31 mouse cellular contexts compared by ENCODE assay signal in genomic region chr5:121597991-121598537, GRCm38 (mm10). TPM values are rescaled to one million over a fixed set of nuclear protein-coding genes. Genes with fewer than 3 reads are reported as not detected.
A peak's percentile ranks its signal among the peaks of the same experiment; 100 is the strongest.
DNase-seq lines count a peak whose midpoint lies in the region; ATAC-seq and TF ChIP-seq lines count a peak whose summit lies in the region.
"Had no signal": no experiment of that assay in that cellular context is flagged by ENCODE, and none has a peak within 500 bp of the region (broad histone marks: within the 10 kb centered on the region; RNA-seq: fewer than 3 reads in every experiment).

No protein-coding gene starts in this region.

- TF ChIP-seq POLR2A in lung, adult 2 months (IDR thresholded peaks at IDR 0.05; ENCODE audit: borderline replicate concordance, extremely low read depth, low read depth, low read length), result no peak
- no peak for TF ChIP-seq POLR2A in bone marrow macrophage, adult 2 months (IDR thresholded peaks at IDR 0.05; ENCODE audit: borderline replicate concordance, low read depth, low read length)

- H3K4me1 ChIP-seq in lung, postnatal 0 days (ENCODE audit: insufficient read depth, low read depth, low read length), result peaks cover 5% of the 10 kb centered on the region; the same call in 1 of the 2 replicates
- H3K4me1 ChIP-seq in lung, adult 2 months (ENCODE audit: control insufficient read depth, insufficient read depth, low read length), result peaks cover 17% of the 10 kb centered on the region
- peaks cover 40% of the 10 kb centered on the region for H3K4me1 ChIP-seq in bone marrow macrophage, adult 2 months (ENCODE audit: control insufficient read depth, insufficient read depth, low read length)
- peaks cover 24% of the 10 kb centered on the region for H3K4me1 ChIP-seq in intestine, embryonic 16.5 days (ENCODE audit: control insufficient read depth, insufficient read depth, low read length)
- 0 out of 2 replicates have a peak, but pooled peaks cover 4% of the 10 kb centered on the region for H3K4me1 ChIP-seq in stomach, embryonic 15.5 days

- H3K9ac ChIP-seq in lung, postnatal 0 days (replicated peaks; ENCODE audit: low read depth), result no peak overlapping the region
- H3K9ac ChIP-seq in intestine, embryonic 16.5 days (ENCODE audit: low read depth, low read length), result peak overlapping the region; percentile 25; the same call in 1 of the 2 replicates
- no peak overlapping the region for H3K9ac ChIP-seq in stomach, embryonic 15.5 days
- H3K9ac ChIP-seq: forebrain, embryonic 12.5 days; forebrain, postnatal 0 days; heart, embryonic 15.5 days; hindbrain, embryonic 13.5 days; liver, embryonic 15.5 days; neural tube, embryonic 12.5 days had no signal

- H3K36me3 ChIP-seq in lung, postnatal 0 days (ENCODE audit: insufficient read depth, low read length), result no peaks in the 10 kb centered on the region
- H3K36me3 ChIP-seq in intestine, embryonic 16.5 days (ENCODE audit: control insufficient read depth, insufficient read depth, low read length), result no peaks in the 10 kb centered on the region
- H3K36me3 ChIP-seq in stomach, embryonic 15.5 days, result no peaks in the 10 kb centered on the region
- H3K36me3 ChIP-seq: forebrain, embryonic 12.5 days; heart, embryonic 10.5 days; heart, embryonic 15.5 days; hindbrain, embryonic 13.5 days; liver, embryonic 15.5 days; midbrain, embryonic 10.5 days; neural tube, embryonic 12.5 days had no signal

- H3K4me3 ChIP-seq in lung, postnatal 0 days (ENCODE audit: low read depth, low read length), result no peak overlapping the region
- H3K4me3 ChIP-seq in lung, adult 2 months (replicated peaks; ENCODE audit: extremely low read depth, low read depth, low read length), result no peak overlapping the region
- H3K4me3 ChIP-seq in bone marrow macrophage, adult 2 months (ENCODE audit: insufficient read depth, low read length), result no peak overlapping the region
- no peak overlapping the region for H3K4me3 ChIP-seq in intestine, embryonic 16.5 days (ENCODE audit: low read length)
- H3K4me3 ChIP-seq in stomach, embryonic 15.5 days (replicated peaks), result no peak overlapping the region
- H3K4me3 ChIP-seq: forebrain, embryonic 12.5 days; heart, embryonic 10.5 days; heart, embryonic 15.5 days; hindbrain, embryonic 13.5 days; liver, embryonic 15.5 days; midbrain, embryonic 10.5 days; myocyte; neural tube, embryonic 12.5 days had no signal

- H3K27me3 ChIP-seq in lung, postnatal 0 days (replicated peaks; ENCODE audit: insufficient read depth, low read length), result no peaks in the 10 kb centered on the region
- H3K27me3 ChIP-seq in intestine, embryonic 16.5 days (replicated peaks; ENCODE audit: control insufficient read depth, insufficient read depth, low read length), result no peaks in the 10 kb centered on the region
- H3K27me3 ChIP-seq in stomach, embryonic 15.5 days (replicated peaks), result no peaks in the 10 kb centered on the region
- H3K27me3 ChIP-seq: heart, embryonic 15.5 days; hindbrain, embryonic 13.5 days; neural tube, embryonic 12.5 days had no signal

- no peak for ATAC-seq in lung, postnatal 0 days
- no peak for ATAC-seq in intestine, embryonic 16.5 days
- no peak for ATAC-seq in stomach, embryonic 15.5 days (ENCODE audit: insufficient read depth, low FRiP score, low read depth)
- ATAC-seq in erythroblast, adult 5-6 weeks (replicated peaks; ENCODE audit: low FRiP score, poor library complexity, severe bottlenecking), result no peak
- ATAC-seq: activated CD4-positive, CD25-positive, alpha-beta regulatory T cell, adult 4 months; forebrain, postnatal 0 days had no signal

- 66% methylated on average over 7 of the region's 7 CpGs for WGBS in lung, postnatal 0 days
- WGBS in lung, adult 2 months, result 82% methylated on average over 7 of the region's 7 CpGs
- 78% methylated on average over 7 of the region's 7 CpGs for WGBS in intestine, embryonic 16.5 days
- 79% methylated on average over 7 of the region's 7 CpGs for WGBS in stomach, embryonic 15.5 days

- no peak overlapping the region for H3K4me2 ChIP-seq in lung, postnatal 0 days (replicated peaks; ENCODE audit: low read depth, low read length)
- H3K4me2 ChIP-seq in intestine, embryonic 16.5 days (ENCODE audit: low read depth, low read length), result no peak overlapping the region
- no peak overlapping the region for H3K4me2 ChIP-seq in stomach, embryonic 15.5 days
- H3K4me2 ChIP-seq: forebrain, embryonic 12.5 days; heart, embryonic 15.5 days; hindbrain, embryonic 13.5 days; liver, embryonic 15.5 days; neural tube, embryonic 12.5 days had no signal

- TF ChIP-seq EP300 in lung, postnatal 0 days (IDR thresholded peaks at IDR 0.05), result no peak

- H3K27ac ChIP-seq in lung, postnatal 0 days (ENCODE audit: low read length), result peak overlapping the region; percentile 73
- peak overlapping the region; percentile 93 for H3K27ac ChIP-seq in bone marrow macrophage, adult 2 months (ENCODE audit: insufficient read depth, low read depth, low read length)
- H3K27ac ChIP-seq in intestine, embryonic 16.5 days (ENCODE audit: low read length), result peak overlapping the region; percentile 55; the same call in 1 of the 2 replicates
- peak overlapping the region; percentile 70 for H3K27ac ChIP-seq in stomach, embryonic 15.5 days
- H3K27ac ChIP-seq: forebrain, embryonic 12.5 days; heart, embryonic 10.5 days; heart, embryonic 15.5 days; hindbrain, embryonic 13.5 days; midbrain, embryonic 10.5 days; neural tube, embryonic 12.5 days had no signal

- TF ChIP-seq CTCF in lung, postnatal 0 days (IDR thresholded peaks at IDR 0.05), result no peak
- TF ChIP-seq CTCF in lung, adult 2 months (IDR thresholded peaks at IDR 0.05; ENCODE audit: insufficient read depth, low read length), result no peak
- TF ChIP-seq CTCF in bone marrow macrophage, adult 2 months (IDR thresholded peaks at IDR 0.05; ENCODE audit: low read depth, low read length), result no peak

- H3K9me3 ChIP-seq in lung, postnatal 0 days (ENCODE audit: low read length), result no peaks in the 10 kb centered on the region
- H3K9me3 ChIP-seq in intestine, embryonic 16.5 days (ENCODE audit: control insufficient read depth, low read length), result no peaks in the 10 kb centered on the region
- no peaks in the 10 kb centered on the region for H3K9me3 ChIP-seq in stomach, embryonic 15.5 days
- H3K9me3 ChIP-seq: forebrain, embryonic 12.5 days; heart, embryonic 10.5 days; heart, embryonic 15.5 days; hindbrain, embryonic 13.5 days; liver, embryonic 15.5 days; midbrain, embryonic 10.5 days; neural tube, embryonic 12.5 days had no signal

- DNase-seq in lung, postnatal 0 days (ENCODE audit: low spot score), result no peak
- DNase-seq in lung, adult 2 months, result no peak
- DNase-seq in ovary, postnatal 36 days (ENCODE audit: low spot score), result no peak
- no peak for DNase-seq in thymus, postnatal 10 days (ENCODE audit: low spot score in 2 of 2)
- DNase-seq: adrenal gland, adult 8-10 months; cerebellum, adult 11 months; cerebellum, adult 9-11 months; forebrain, postnatal 0 days; heart, postnatal 36 days; kidney, adult 8-10 months; layer of hippocampus, postnatal 36 days; left cerebral cortex, postnatal 4 days; thymus, adult 2 months had no signal

RNA-seq across cellular contexts. Expression of gene Aldh2, which starts 4.4 kb away (rescaled TPM):
- polyA plus RNA-seq in lung, postnatal 0 days (2015; fragmentation: Nextera tagmentation; extraction: Ambion mirVana), result 580 and 606 TPM in 2 replicates
- polyA plus RNA-seq in lung, adult 2 months (2012; rRNA removed), result 1,209 and 1,438 TPM in 2 replicates
- 844 and 895 TPM in 2 replicates for polyA plus RNA-seq in bone marrow macrophage, adult 2 months (2012; ENCODE audit: insufficient read depth, insufficient read length, missing spikeins)
- 236 TPM in 2 replicates for polyA plus RNA-seq in intestine, embryonic 16.5 days (2015; fragmentation: Nextera tagmentation; extraction: Ambion mirVana)
- polyA plus RNA-seq in stomach, embryonic 15.5 days (2015; fragmentation: Nextera tagmentation; extraction: Ambion mirVana), result 196 and 206 TPM in 2 replicates
- total RNA-seq in erythroblast, adult 5-6 weeks (2015; ENCODE audit: low replicate concordance), result 28.2 and 58.1 TPM in 2 replicates
- 96.6 and 99.4 TPM in 2 replicates for total RNA-seq in erythroblast, adult 5-6 weeks (2017; ENCODE audit: low replicate concordance)

RNA-seq across cellular contexts. Expression of gene Acad12, which starts 20.7 kb away (rescaled TPM):
- polyA plus RNA-seq in lung, postnatal 0 days (2015; fragmentation: Nextera tagmentation; extraction: Ambion mirVana), result 5.8 and 6.4 TPM in 2 replicates
- 10.1 and 10.3 TPM in 2 replicates for polyA plus RNA-seq in lung, adult 2 months (2012; rRNA removed)
- polyA plus RNA-seq in bone marrow macrophage, adult 2 months (2012; ENCODE audit: insufficient read depth, insufficient read length, missing spikeins), result 8.6 and 9.0 TPM in 2 replicates
- 4.5 and 5.3 TPM in 2 replicates for polyA plus RNA-seq in intestine, embryonic 16.5 days (2015; fragmentation: Nextera tagmentation; extraction: Ambion mirVana)
- polyA plus RNA-seq in stomach, embryonic 15.5 days (2015; fragmentation: Nextera tagmentation; extraction: Ambion mirVana), result 2.3 and 3.6 TPM in 2 replicates
- total RNA-seq in erythroblast, adult 5-6 weeks (2015; ENCODE audit: low replicate concordance), result 1.9 and 3.1 TPM in 2 replicates
- 0.14 and 0.51 TPM in 2 replicates for total RNA-seq in erythroblast, adult 5-6 weeks (2017; ENCODE audit: low replicate concordance)

RNA-seq across cellular contexts. Expression of gene Mapkapk5, which starts 52.4 kb away (rescaled TPM):
- 39.1 and 42.1 TPM in 2 replicates for polyA plus RNA-seq in lung, postnatal 0 days (2015; fragmentation: Nextera tagmentation; extraction: Ambion mirVana)
- 20.6 and 36.8 TPM in 2 replicates for polyA plus RNA-seq in lung, adult 2 months (2012; rRNA removed)
- 75.7 TPM in 2 replicates for polyA plus RNA-seq in bone marrow macrophage, adult 2 months (2012; ENCODE audit: insufficient read depth, insufficient read length, missing spikeins)
- 47.3 and 48.0 TPM in 2 replicates for polyA plus RNA-seq in intestine, embryonic 16.5 days (2015; fragmentation: Nextera tagmentation; extraction: Ambion mirVana)
- polyA plus RNA-seq in stomach, embryonic 15.5 days (2015; fragmentation: Nextera tagmentation; extraction: Ambion mirVana), result 46.7 and 48.9 TPM in 2 replicates
- 51.0 and 70.3 TPM in 2 replicates for total RNA-seq in erythroblast, adult 5-6 weeks (2015; ENCODE audit: low replicate concordance)
- 36.1 and 43.6 TPM in 2 replicates for total RNA-seq in erythroblast, adult 5-6 weeks (2017; ENCODE audit: low replicate concordance)

RNA-seq across cellular contexts. Expression of gene Adam1a, which starts 52.8 kb away (rescaled TPM):
- polyA plus RNA-seq in lung, postnatal 0 days (2015; fragmentation: Nextera tagmentation; extraction: Ambion mirVana), result 1.4 and 1.6 TPM in 2 replicates
- polyA plus RNA-seq in lung, adult 2 months (2012; rRNA removed), result 4.4 and 5.7 TPM in 2 replicates
- polyA plus RNA-seq in bone marrow macrophage, adult 2 months (2012; ENCODE audit: insufficient read depth, insufficient read length, missing spikeins), result 3.0 and 4.3 TPM in 2 replicates
- 0.81 and 1.0 TPM in 2 replicates for polyA plus RNA-seq in intestine, embryonic 16.5 days (2015; fragmentation: Nextera tagmentation; extraction: Ambion mirVana)
- polyA plus RNA-seq in stomach, embryonic 15.5 days (2015; fragmentation: Nextera tagmentation; extraction: Ambion mirVana), result 1.4 TPM in 2 replicates
- total RNA-seq in erythroblast, adult 5-6 weeks (2015; ENCODE audit: low replicate concordance), result 0.38 and 1.3 TPM in 2 replicates
- total RNA-seq in erythroblast, adult 5-6 weeks (2017; ENCODE audit: low replicate concordance), result 0.85 and 1.4 TPM in 2 replicates

RNA-seq across cellular contexts. Expression of gene Gm42878, which starts 52.8 kb away (rescaled TPM):
- not detected in 2 replicates for polyA plus RNA-seq in lung, postnatal 0 days (2015; fragmentation: Nextera tagmentation; extraction: Ambion mirVana)
- polyA plus RNA-seq in lung, adult 2 months (2012; rRNA removed), result 0.28 TPM in 1 of 2 replicates, not detected in the other
- not detected in 2 replicates for polyA plus RNA-seq in bone marrow macrophage, adult 2 months (2012; ENCODE audit: insufficient read depth, insufficient read length, missing spikeins)
- not detected in 2 replicates for polyA plus RNA-seq in intestine, embryonic 16.5 days (2015; fragmentation: Nextera tagmentation; extraction: Ambion mirVana)
- polyA plus RNA-seq in stomach, embryonic 15.5 days (2015; fragmentation: Nextera tagmentation; extraction: Ambion mirVana), result not detected in 2 replicates
- not detected in 2 replicates for total RNA-seq in erythroblast, adult 5-6 weeks (2015; ENCODE audit: low replicate concordance)
- 0.60 TPM in 1 of 2 replicates, not detected in the other for total RNA-seq in erythroblast, adult 5-6 weeks (2017; ENCODE audit: low replicate concordance)
- total RNA-seq: adrenal gland, adult 8-10 months; adrenal gland, postnatal 4 days; heart, postnatal 36 days; left cerebral cortex, postnatal 4 days; midbrain, postnatal 0 days had no signal
- polyA plus RNA-seq: activated CD4-positive, CD25-positive, alpha-beta regulatory T cell, adult 4 months; embryonic facial prominence, embryonic 14.5 days; forebrain, embryonic 12.5 days; forebrain, postnatal 0 days; gonadal fat pad, adult 2 months; heart, embryonic 10.5 days; heart, embryonic 15.5 days; hindbrain, embryonic 13.5 days; liver, embryonic 15.5 days; lung, embryonic 16.5 days; midbrain, embryonic 10.5 days; midbrain, postnatal 0 days; neural tube, embryonic 12.5 days; thymus, adult 2 months had no signal
